Mouse (Mus musculus) midbrain, embryonic 16.5 days (tissue): ENCODE data around the gene BC048671. TPM values are rescaled to one million over a fixed set of nuclear protein-coding genes. Genes with fewer than 3 reads are reported as not detected.

ENCODE experiments used
- ATAC-seq: fragments of 200-750 bp; cut with Nextera tagmentation; 2 replicates; pipeline ENCODE4 v1.8.0; 2017; ENCODE audit warnings: moderate TSS enrichment
- H3K27ac ChIP-seq: fragments of 300-500 bp; sonication (generic); 2 replicates; pipeline ENCODE4 v1.5.1; 2014; ENCODE audit warnings: mild to moderate bottlenecking, low read length, mixed read lengths
- H3K27me3 ChIP-seq: fragments of 300-500 bp; sonication (generic); 2 replicates; pipeline ENCODE4 v1.6.1; 2014; ENCODE audit warnings: low read depth, low read length, mixed read lengths; ENCODE audit not compliant: control insufficient read depth, insufficient read depth
- H3K36me3 ChIP-seq: fragments of 300-500 bp; sonication (generic); 2 replicates; pipeline ENCODE4 v1.6.1; 2014; ENCODE audit warnings: mild to moderate bottlenecking, low read length, moderate library complexity, mixed read lengths; ENCODE audit not compliant: control insufficient read depth, insufficient read depth
- H3K4me1 ChIP-seq: fragments of 300-500 bp; sonication (generic); 2 replicates; pipeline ENCODE4 v1.6.1; 2014; ENCODE audit warnings: mild to moderate bottlenecking, low read length, mixed read lengths; ENCODE audit not compliant: control insufficient read depth, insufficient read depth
- H3K4me2 ChIP-seq: fragments of 300-500 bp; sonication (generic); 2 replicates; pipeline ENCODE4 v1.6.1; 2014; ENCODE audit warnings: mild to moderate bottlenecking, low read length, mixed read lengths
- H3K4me3 ChIP-seq: fragments of 300-500 bp; sonication (generic); 2 replicates; pipeline ENCODE4 v1.5.1; 2014; ENCODE audit warnings: low read depth, mild to moderate bottlenecking, low read length, moderate library complexity, mixed read lengths
- H3K9ac ChIP-seq: fragments of 300-500 bp; sonication (generic); 2 replicates; pipeline ENCODE4 v1.6.1; 2014; ENCODE audit warnings: low read depth, low read length, mixed read lengths
- H3K9me3 ChIP-seq: fragments of 300-500 bp; sonication (generic); replicated peaks from 2 replicates; pipeline ENCODE4 v1.6.1; 2014; ENCODE audit warnings: mild to moderate bottlenecking, low read length, mixed read lengths; ENCODE audit not compliant: control insufficient read depth, poor library complexity, severe bottlenecking
- WGBS: fragments of 180-500 bp; shearing (Covaris S2); extraction: QIAGEN DNeasy Blood & Tissue Kit; methylation state at CpG from one replicate; pipeline ENCODE4 v1.1.7; 2014; 5-methylcytosine and 5-hydroxymethylcytosine counted together
- polyA plus RNA-seq: library from polyadenylated mRNA; unstranded; fragments of >200 nt; fragmentation: Nextera tagmentation; extraction: Ambion mirVana; gene quantifications from 2 replicates; pipeline ENCODE4 v1.2.1, GENCODE M21; 2015

Gene BC048671
- polyA plus RNA-seq, 1 experiment from 2014 or later, result not detected

DNA sequence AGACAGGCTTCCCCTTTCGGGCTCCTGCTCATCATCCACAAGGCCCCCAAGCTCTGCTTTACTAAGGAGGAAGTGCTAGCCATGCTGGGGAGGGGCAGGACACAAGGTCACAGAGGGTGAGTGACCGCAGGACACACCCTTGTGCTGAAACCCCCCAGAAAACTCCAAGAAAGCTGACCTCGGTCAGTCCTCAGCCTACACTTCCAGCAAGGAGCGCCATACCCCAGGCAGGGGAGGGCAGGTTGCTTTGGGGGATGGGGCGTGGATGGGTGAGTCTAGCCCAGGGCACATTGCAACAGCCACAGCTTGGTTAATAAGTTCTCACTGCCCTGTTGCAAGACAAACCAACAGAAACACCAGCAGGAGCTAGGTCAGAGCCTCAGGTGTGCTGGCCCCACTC, 19.4 kb downstream of the BC048671 start:
- Histone ChIP-seq H3K4me2 (no peak overlapping the region), H3K9me3 (no peaks in the 10 kb centered on the region), H3K27me3 (no peaks in the 10 kb centered on the region), H3K9ac (no peak overlapping the region), H3K27ac (no peak overlapping the region), H3K4me1 (peaks cover 3% of the 10 kb centered on the region; the same call in 1 of the 2 replicates), H3K4me3 (no peak overlapping the region), H3K36me3 (no peaks in the 10 kb centered on the region)
- 85% methylated on average over 5 of the region's 5 CpGs for WGBS
- no peak for ATAC-seq

- Histone ChIP-seq H3K9me3 (no peaks in the 10 kb centered on the region), H3K27ac (no peak overlapping the region), H3K4me3 (no peak overlapping the region), H3K4me1 (peaks cover 3% of the 10 kb centered on the region; the same call in 1 of the 2 replicates), H3K36me3 (no peaks in the 10 kb centered on the region), H3K9ac (no peak overlapping the region), H3K4me2 (no peak overlapping the region), H3K27me3 (no peaks in the 10 kb centered on the region)
- no peak for ATAC-seq
- 46% methylated on average over 4 of the region's 4 CpGs for WGBS
Measured at GRCm38 (mm10) chr6:90321811-90322210, 20.8 kb downstream of the BC048671 start.

- Histone ChIP-seq H3K36me3 (no peaks in the 10 kb centered on the region), H3K4me1 (peaks cover 3% of the 10 kb centered on the region; the same call in 1 of the 2 replicates), H3K4me3 (no peak overlapping the region), H3K9me3 (no peaks in the 10 kb centered on the region), H3K4me2 (no peak overlapping the region), H3K27me3 (no peaks in the 10 kb centered on the region), H3K9ac (no peak overlapping the region), H3K27ac (no peak overlapping the region)
- ATAC-seq, result no peak
- 78% methylated on average over 3 of the region's 3 CpGs for whole genome bisulfite sequencing
Measured at GRCm38 (mm10) chr6:90324026-90324425, 23.0 kb downstream of the BC048671 start.

- Histone ChIP-seq H3K27me3 (no peaks in the 10 kb centered on the region), H3K4me1 (peaks cover 3% of the 10 kb centered on the region; the same call in 1 of the 2 replicates), H3K9me3 (no peaks in the 10 kb centered on the region), H3K4me2 (no peak overlapping the region), H3K9ac (no peak overlapping the region), H3K36me3 (no peaks in the 10 kb centered on the region), H3K4me3 (no peak overlapping the region), H3K27ac (no peak overlapping the region)
- ATAC-seq, result no peak
- 63% methylated on average over 3 of the region's 3 CpGs for WGBS
Measured at GRCm38 (mm10) chr6:90324463-90324862, 23.4 kb downstream of the BC048671 start.

GRCm38 (mm10) chr6:90324991-90325390, 24.0 kb downstream of the BC048671 start, which contains the start of gene Chst13:
TSS of gene Chst13 (minus strand) at chr6:90325185.
- ATAC-seq, result no peak
- H3K27me3 ChIP-seq, result no peaks in the 10 kb centered on the region
- WGBS, result 7% methylated on average over 22 of the region's 22 CpGs
- no peak within 1 kb of the TSS for H3K4me3 ChIP-seq
- peak within 1 kb of the TSS; percentile 37 for H3K4me2 ChIP-seq
- H3K27ac ChIP-seq, result no peak within 1 kb of the TSS
- H3K9me3 ChIP-seq, result no peaks in the 10 kb centered on the region
- H3K36me3 ChIP-seq, result no peaks in the 10 kb centered on the region
- no peak within 1 kb of the TSS for H3K9ac ChIP-seq
- peaks cover 3% of the 10 kb centered on the region; the same call in 1 of the 2 replicates for H3K4me1 ChIP-seq

- H3K4me3 ChIP-seq, result no peak overlapping the region
- WGBS, result 21% methylated on average over 6 of the region's 6 CpGs
- no peaks in the 10 kb centered on the region for H3K9me3 ChIP-seq
- ATAC-seq, result no peak
- H3K36me3 ChIP-seq, result no peaks in the 10 kb centered on the region
- peaks cover 3% of the 10 kb centered on the region; the same call in 1 of the 2 replicates for H3K4me1 ChIP-seq
- no peak overlapping the region for H3K4me2 ChIP-seq
- no peaks in the 10 kb centered on the region for H3K27me3 ChIP-seq
- no peak overlapping the region for H3K9ac ChIP-seq
- H3K27ac ChIP-seq, result no peak overlapping the region
Measured at GRCm38 (mm10) chr6:90327670-90328069, 26.7 kb downstream of the BC048671 start.

GRCm38 (mm10) chr6:90329953-90330352, 28.9 kb downstream of the BC048671 start:
- Histone ChIP-seq H3K9ac (no peak overlapping the region), H3K36me3 (no peaks in the 10 kb centered on the region), H3K27me3 (no peaks in the 10 kb centered on the region), H3K4me3 (no peak overlapping the region), H3K27ac (no peak overlapping the region), H3K9me3 (no peaks in the 10 kb centered on the region), H3K4me1 (peaks cover 2% of the 10 kb centered on the region; the same call in 1 of the 2 replicates), H3K4me2 (no peak overlapping the region)
- WGBS, result 39% methylated on average over 1 of the region's 1 CpGs
- peak; percentile 51; the same call in 1 of the 2 replicates for ATAC-seq

GRCm38 (mm10) chr6:90332561-90333425, 31.8 kb downstream of the BC048671 start, which contains the start of gene Uroc1:
TSS of gene Uroc1 (plus strand) at chr6:90333284.
- Histone ChIP-seq H3K9ac (no peak within 1 kb of the TSS), H3K4me3 (no peak within 1 kb of the TSS), H3K9me3 (no peaks in the 10 kb centered on the region), H3K27ac (no peak within 1 kb of the TSS), H3K27me3 (no peaks in the 10 kb centered on the region), H3K36me3 (no peaks in the 10 kb centered on the region), H3K4me2 (no peak within 1 kb of the TSS), H3K4me1 (no peaks in the 10 kb centered on the region)
- no peak for ATAC-seq
- WGBS, result 86% methylated on average over 7 of the region's 7 CpGs

DNA sequence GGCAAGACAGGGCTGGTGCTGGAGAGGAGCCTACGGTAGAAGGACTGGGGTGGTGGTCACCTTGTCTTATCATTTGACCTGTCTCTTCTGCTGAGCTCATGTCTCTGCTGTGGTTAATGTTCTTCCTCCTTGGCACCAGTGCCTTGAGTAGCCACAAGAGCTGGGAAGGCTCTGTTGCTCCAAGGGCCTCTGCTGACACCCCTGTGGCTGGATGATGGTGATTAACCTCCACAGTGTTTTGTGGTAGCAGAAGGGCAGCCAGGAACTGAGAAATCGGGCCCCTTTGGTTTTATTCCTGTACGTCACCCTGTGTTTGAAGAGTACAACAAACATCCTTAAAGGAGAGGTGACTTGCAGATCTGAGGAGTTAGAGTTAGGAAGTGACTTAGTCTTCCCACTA, 33.2 kb downstream of the BC048671 start:
- Histone ChIP-seq H3K4me1 (no peaks in the 10 kb centered on the region), H3K27ac (no peak overlapping the region)
- ATAC-seq, result no peak

More for the DNA sequence above, 33.2 kb downstream of the BC048671 start:
- no peaks in the 10 kb centered on the region for H3K9me3 ChIP-seq
- H3K36me3 ChIP-seq, result no peaks in the 10 kb centered on the region
- H3K9ac ChIP-seq, result no peak overlapping the region
- H3K4me3 ChIP-seq, result no peak overlapping the region
- WGBS, result 77% methylated on average over 3 of the region's 3 CpGs
- no peak overlapping the region for H3K4me2 ChIP-seq
- no peaks in the 10 kb centered on the region for H3K27me3 ChIP-seq
